Mouse (Mus musculus) embryonic fibroblast, embryonic 13.5 days (primary cell): ENCODE measurements around the gene Ccdc83.

Source experiments
- CTCF ChIP-seq: IDR thresholded peaks from 2 replicates; pipeline ENCODE4 v1.5.1; 2011; ENCODE audit warnings: mild to moderate bottlenecking, control low read depth, low read length, moderate library complexity, borderline replicate concordance; ENCODE audit not compliant: insufficient read depth
- POLR2A ChIP-seq: IDR thresholded peaks from 2 replicates; pipeline ENCODE4 v1.6.1; 2011; ENCODE audit warnings: low read depth, mild to moderate bottlenecking, control low read depth, low read length, moderate library complexity

GRCm38 (mm10) chr7:90218122-90218521 is 47.5 kb downstream of the Ccdc83 start:
- TF ChIP-seq POLR2A (no peak), CTCF (no peak)
